Mouse (Mus musculus): ENCODE data around the gene Nrm. TPM values are rescaled to one million over a fixed set of nuclear protein-coding genes. Genes with fewer than 3 reads are reported as not detected.

Nrm gene
- polyA plus RNA-seq, 1 experiment from 2014 or later: 26.9 TPM

GRCm38 (mm10) chr17:35870884-35871696, 10.0 kb downstream of the Nrm start:
- no peaks in the 10 kb centered on the region for H3K9me3 ChIP-seq
- H3K27ac ChIP-seq: peak overlapping the region; percentile 98
- no peak for ATAC-seq (ENCODE audit: low FRiP score)
- WGBS: 89% methylated on average over 8 of the region's 8 CpGs
- peaks cover 76% of the 10 kb centered on the region for H3K4me1 ChIP-seq (replicated peaks)
- peak overlapping the region; percentile 100 for H3K4me2 ChIP-seq
- H3K27me3 ChIP-seq: no peaks in the 10 kb centered on the region
- H3K36me3 ChIP-seq: peaks cover 37% of the 10 kb centered on the region
- H3K4me3 ChIP-seq: peak overlapping the region; percentile 67
- H3K9ac ChIP-seq: peak overlapping the region; percentile 94

DNA sequence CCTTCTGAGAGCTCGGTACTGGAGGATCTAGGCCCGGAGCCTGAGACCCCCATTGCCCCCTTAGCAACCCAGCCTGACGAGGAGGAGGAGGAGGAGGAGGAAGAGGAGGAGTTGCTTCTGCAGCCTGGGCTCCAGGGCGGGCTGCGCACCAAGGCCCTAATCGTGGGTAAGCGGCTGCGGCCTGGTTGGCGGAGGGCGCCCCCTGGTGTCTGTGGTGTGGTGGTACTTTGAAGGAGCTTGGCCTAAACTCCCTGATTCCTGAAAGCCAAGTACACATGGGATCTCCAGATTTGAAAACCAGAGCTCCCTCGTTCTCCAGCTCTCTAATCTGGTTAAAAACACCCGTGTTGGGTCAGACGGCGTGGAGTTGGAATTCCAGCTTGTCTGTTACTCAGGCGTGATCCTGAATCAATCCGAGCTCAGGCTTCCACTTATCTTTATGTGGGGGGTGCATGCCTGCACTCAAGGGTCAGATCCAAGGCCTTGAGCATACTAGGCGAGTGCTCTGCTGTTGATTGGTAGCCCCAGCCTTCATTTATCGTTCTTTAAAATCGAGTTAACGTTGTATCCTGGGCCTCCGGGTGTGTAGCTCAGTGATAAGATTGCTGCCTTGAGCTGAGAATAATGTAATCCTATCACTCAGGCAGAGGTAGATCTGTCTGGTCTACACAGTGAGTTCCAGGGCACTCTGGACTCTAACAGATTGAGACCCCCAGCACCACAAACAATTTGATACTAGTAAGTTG, 12.8 kb downstream of the Nrm start:
- Histone ChIP-seq H3K9ac (peak overlapping the region; percentile 60), H3K9me3 (no peaks in the 10 kb centered on the region), H3K27me3 (no peaks in the 10 kb centered on the region), H3K4me3 (no peak overlapping the region), H3K4me2 (peak overlapping the region; percentile 34), H3K27ac (no peak overlapping the region), H3K4me1 (replicated peaks) (peaks cover 56% of the 10 kb centered on the region), H3K36me3 (peaks cover 39% of the 10 kb centered on the region)
- ATAC-seq (ENCODE audit: low FRiP score): peak; percentile 28; the same call in 1 of the 2 replicates
- 31% methylated on average over 21 of the region's 21 CpGs for WGBS

DNA sequence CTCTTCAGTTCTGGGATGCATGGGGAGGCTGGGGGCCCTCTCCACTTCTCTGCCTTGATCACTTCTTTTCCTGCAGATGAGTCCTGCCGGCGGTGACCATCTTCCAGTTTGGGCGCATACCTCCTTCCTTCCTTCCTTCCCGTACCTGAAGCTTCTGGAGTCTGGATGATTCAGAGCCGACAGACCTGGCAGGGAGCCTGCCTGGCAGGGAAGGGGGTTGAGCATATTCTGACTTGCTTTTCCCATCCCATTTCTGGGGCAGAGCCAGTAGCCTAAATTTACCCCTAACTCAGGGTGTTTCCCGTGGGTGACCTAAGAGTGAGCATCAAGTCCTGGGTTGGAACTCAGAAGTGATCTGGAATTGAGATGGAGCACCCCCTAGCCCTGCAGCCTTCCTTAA, 13.6 kb downstream of the Nrm start:
- no peak for ATAC-seq (ENCODE audit: low FRiP score)
- no peaks in the 10 kb centered on the region for H3K27me3 ChIP-seq
- 92% methylated on average over 6 of the region's 6 CpGs for WGBS
- H3K9me3 ChIP-seq: no peaks in the 10 kb centered on the region
- H3K27ac ChIP-seq: no peak overlapping the region
- no peak overlapping the region for H3K4me2 ChIP-seq
- H3K4me1 ChIP-seq (replicated peaks): peaks cover 48% of the 10 kb centered on the region
- peaks cover 39% of the 10 kb centered on the region for H3K36me3 ChIP-seq
- no peak overlapping the region for H3K4me3 ChIP-seq
- no peak overlapping the region for H3K9ac ChIP-seq

DNA sequence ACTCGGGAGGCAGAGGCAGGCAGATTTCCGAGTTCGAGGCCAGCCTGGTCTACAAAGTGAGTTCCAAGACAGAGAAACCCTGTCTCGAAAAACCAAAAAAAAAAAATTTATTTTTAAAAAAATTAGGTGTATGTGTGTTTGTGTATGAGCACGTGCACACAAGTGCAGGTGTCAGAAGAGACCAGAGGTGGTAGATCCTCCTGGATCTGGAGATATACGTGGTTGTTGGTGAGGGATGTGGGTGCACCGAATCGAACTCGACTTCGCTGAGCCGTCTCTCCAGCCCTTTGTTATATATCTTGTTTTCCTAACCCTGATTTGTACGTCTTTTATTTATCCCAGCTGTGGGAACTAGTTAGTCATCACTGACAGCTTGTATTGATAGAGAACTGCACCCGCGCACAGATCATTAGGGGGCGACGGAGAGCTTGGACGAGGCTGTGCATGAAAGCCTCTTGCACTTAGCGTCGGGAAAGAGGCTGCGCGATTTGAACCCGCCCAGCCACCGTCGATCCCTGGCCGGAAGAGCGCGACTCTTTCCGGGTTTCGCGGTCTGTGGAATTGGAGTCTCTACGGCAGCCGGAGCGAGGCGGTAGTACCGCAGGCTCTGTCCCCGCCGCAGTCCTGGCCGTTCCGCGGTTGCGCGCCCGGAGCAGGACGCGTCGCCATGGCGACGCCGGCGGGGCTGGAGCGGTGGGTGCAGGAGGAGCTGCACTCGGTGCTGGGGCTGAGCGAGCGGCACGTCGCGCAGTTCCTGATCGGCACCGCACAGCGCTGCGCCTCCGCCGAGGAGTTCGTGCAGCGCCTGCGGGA, 18.3 kb downstream of the Nrm start, which contains the start of gene Dhx16:
Gene Dhx16 (plus strand): TSS at position 575 of the 813 bp plus-strand sequence.
- WGBS: 5% methylated on average over 66 of the region's 66 CpGs

GRCm38 (mm10) chr17:35882924-35883323, 21.8 kb downstream of the Nrm start:
- no peak overlapping the region for H3K4me2 ChIP-seq
- no peaks in the 10 kb centered on the region for H3K27me3 ChIP-seq
- H3K27ac ChIP-seq: no peak overlapping the region
- no peak for ATAC-seq (ENCODE audit: low FRiP score)
- no peak overlapping the region for H3K4me3 ChIP-seq
- peaks cover 17% of the 10 kb centered on the region for H3K4me1 ChIP-seq (replicated peaks)
- peaks cover 64% of the 10 kb centered on the region for H3K36me3 ChIP-seq
- 91% methylated on average over 17 of the region's 17 CpGs for WGBS
- H3K9me3 ChIP-seq: no peaks in the 10 kb centered on the region
- H3K9ac ChIP-seq: no peak overlapping the region

More for the DNA sequence above, 18.3 kb downstream of the Nrm start, which contains the start of gene Dhx16:
- H3K9ac ChIP-seq: peak within 1 kb of the TSS; percentile 94
- peak within 1 kb of the TSS; percentile 94 for H3K4me3 ChIP-seq
- no peaks in the 10 kb centered on the region for H3K9me3 ChIP-seq
- peaks cover 19% of the 10 kb centered on the region for H3K4me1 ChIP-seq (replicated peaks)
- ATAC-seq (ENCODE audit: low FRiP score): peak; percentile 93
- H3K27ac ChIP-seq: peak within 1 kb of the TSS; percentile 84
- no peaks in the 10 kb centered on the region for H3K27me3 ChIP-seq
- H3K36me3 ChIP-seq: peaks cover 48% of the 10 kb centered on the region
- peak within 1 kb of the TSS; percentile 86 for H3K4me2 ChIP-seq

DNA sequence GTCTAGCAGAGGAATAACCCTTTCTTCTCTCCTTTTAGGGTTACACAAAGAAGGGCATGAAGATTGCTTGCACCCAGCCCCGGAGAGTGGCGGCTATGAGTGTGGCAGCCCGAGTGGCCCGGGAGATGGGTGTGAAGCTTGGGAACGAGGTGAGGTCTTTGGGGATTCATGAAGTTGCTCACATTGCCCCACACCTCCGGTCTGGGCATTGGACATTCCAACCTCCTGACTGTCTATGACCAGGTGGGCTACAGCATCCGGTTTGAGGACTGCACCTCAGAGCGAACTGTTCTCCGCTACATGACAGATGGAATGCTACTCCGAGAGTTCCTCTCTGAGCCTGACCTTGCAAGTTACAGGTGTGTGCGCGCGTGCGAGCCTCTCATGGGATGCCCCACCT, 22.7 kb downstream of the Nrm start:
- H3K4me3 ChIP-seq: no peak overlapping the region
- H3K4me2 ChIP-seq: no peak overlapping the region
- ATAC-seq (ENCODE audit: low FRiP score): no peak
- no peak overlapping the region for H3K9ac ChIP-seq
- peaks cover 72% of the 10 kb centered on the region for H3K36me3 ChIP-seq
- H3K27me3 ChIP-seq: no peaks in the 10 kb centered on the region
- H3K27ac ChIP-seq: no peak overlapping the region
- peaks cover 17% of the 10 kb centered on the region for H3K4me1 ChIP-seq (replicated peaks)
- H3K9me3 ChIP-seq: no peaks in the 10 kb centered on the region
- 96% methylated on average over 14 of the region's 14 CpGs for WGBS

- 83% methylated on average over 16 of the region's 17 CpGs for WGBS
- H3K4me2 ChIP-seq: no peak overlapping the region
- no peak for ATAC-seq (ENCODE audit: low FRiP score)
- no peaks in the 10 kb centered on the region for H3K27me3 ChIP-seq
- H3K4me3 ChIP-seq: no peak overlapping the region
- H3K36me3 ChIP-seq: peaks cover 96% of the 10 kb centered on the region
- no peaks in the 10 kb centered on the region for H3K4me1 ChIP-seq (replicated peaks)
- no peak overlapping the region for H3K27ac ChIP-seq
- H3K9me3 ChIP-seq: no peaks in the 10 kb centered on the region
- H3K9ac ChIP-seq: no peak overlapping the region
Measured at GRCm38 (mm10) chr17:35887725-35888124, 26.6 kb downstream of the Nrm start.

GRCm38 (mm10) chr17:35896781-35897643, 35.9 kb downstream of the Nrm start, which contains the start of gene 2310061I04Rik:
Gene 2310061I04Rik, minus strand, starts transcription at chr17:35897431.
- Histone ChIP-seq H3K4me2 (peak within 1 kb of the TSS; percentile 88), H3K36me3 (peaks cover 71% of the 10 kb centered on the region), H3K27ac (peak within 1 kb of the TSS; percentile 98), H3K27me3 (no peaks in the 10 kb centered on the region), H3K4me1 (replicated peaks) (peaks cover 29% of the 10 kb centered on the region), H3K9ac (peak within 1 kb of the TSS; percentile 95), H3K4me3 (peak within 1 kb of the TSS; percentile 87), H3K9me3 (no peaks in the 10 kb centered on the region)
- under 1% methylated on average over 80 of the region's 86 CpGs for WGBS
- ATAC-seq (ENCODE audit: low FRiP score): peak; percentile 94

DNA sequence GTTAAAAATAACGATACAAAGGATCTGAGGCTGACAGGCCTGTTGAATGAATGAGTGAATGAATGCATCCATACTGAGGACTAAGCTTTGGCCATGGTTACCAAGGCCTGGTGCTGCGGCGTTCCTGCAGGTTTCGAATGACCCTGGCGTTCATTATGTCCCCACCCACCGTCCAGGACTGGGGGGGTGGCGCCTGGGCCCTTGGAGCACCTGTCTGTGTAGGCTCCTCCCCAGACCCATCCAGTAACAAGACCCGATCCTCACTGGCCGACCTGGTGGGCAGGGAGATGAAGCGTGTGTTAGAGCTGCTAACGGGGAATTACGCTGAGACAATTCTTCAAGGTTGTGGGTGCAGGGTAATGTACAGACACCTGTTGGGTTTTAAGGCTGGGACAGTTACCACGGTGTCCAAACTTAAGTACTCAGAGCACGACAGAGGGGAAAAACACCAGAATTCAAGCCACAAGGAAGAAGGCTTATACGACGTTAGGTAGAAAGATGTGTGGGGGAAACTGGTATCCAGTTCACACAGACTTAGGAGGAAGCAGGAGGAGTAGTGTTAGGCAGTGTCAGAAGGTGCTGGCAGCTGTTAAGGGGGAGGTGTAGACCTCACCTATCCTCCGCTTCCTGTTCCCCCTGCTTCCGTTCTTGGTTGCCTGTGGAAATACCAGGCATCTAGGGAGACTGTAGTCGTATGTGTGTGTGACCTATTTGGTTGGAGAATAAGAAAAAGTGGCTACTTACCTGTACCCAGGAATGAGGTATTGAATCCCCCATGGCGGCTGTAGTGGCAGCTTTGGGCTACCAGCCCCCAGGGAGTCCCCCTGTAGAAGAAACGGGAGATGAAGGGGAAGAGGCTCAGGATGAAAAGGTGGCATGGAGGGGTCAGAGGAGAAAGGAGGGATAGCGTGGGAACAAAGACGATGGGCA, 36.8 kb downstream of the Nrm start:
- H3K36me3 ChIP-seq: peaks cover 71% of the 10 kb centered on the region
- peak overlapping the region; percentile 87 for H3K4me3 ChIP-seq
- peaks cover 29% of the 10 kb centered on the region for H3K4me1 ChIP-seq (replicated peaks)
- H3K27me3 ChIP-seq: no peaks in the 10 kb centered on the region
- peak overlapping the region; percentile 88 for H3K4me2 ChIP-seq
- peak overlapping the region; percentile 98 for H3K27ac ChIP-seq
- no peaks in the 10 kb centered on the region for H3K9me3 ChIP-seq
- H3K9ac ChIP-seq: peak overlapping the region; percentile 95
- ATAC-seq (ENCODE audit: low FRiP score): peak; percentile 64
- WGBS: 45% methylated on average over 23 of the region's 23 CpGs

DNA sequence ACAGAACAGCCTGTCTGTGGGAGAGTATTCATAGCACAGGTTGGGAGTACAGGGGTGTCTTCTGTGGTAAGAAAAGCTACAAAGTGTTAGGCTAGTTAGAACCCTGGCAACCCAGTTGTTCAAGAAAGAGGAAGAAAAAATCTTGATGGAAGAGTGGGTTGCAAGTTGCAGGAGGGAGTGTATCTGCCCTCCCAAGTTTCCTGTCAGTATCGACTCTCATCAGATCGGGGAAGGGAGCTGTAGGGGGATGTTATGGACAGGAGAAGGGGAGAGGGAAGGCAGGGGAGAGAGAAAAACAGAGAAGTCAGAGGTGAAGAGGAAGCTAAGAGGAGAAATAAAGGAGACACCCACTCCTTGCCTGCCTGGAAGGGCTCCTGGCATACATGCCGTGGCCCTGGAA, 39.5 kb downstream of the Nrm start:
- Histone ChIP-seq H3K36me3 (peaks cover 77% of the 10 kb centered on the region), H3K4me3 (no peak overlapping the region), H3K9ac (no peak overlapping the region), H3K4me2 (no peak overlapping the region), H3K9me3 (no peaks in the 10 kb centered on the region), H3K27ac (no peak overlapping the region), H3K4me1 (replicated peaks) (peaks cover 23% of the 10 kb centered on the region), H3K27me3 (no peaks in the 10 kb centered on the region)
- WGBS: 92% methylated on average over 3 of the region's 3 CpGs
- no peak for ATAC-seq (ENCODE audit: low FRiP score)
